Mouse (Mus musculus): Measurements from ENCODE around the gene Ddx31.

Gene Ddx31

DNA sequence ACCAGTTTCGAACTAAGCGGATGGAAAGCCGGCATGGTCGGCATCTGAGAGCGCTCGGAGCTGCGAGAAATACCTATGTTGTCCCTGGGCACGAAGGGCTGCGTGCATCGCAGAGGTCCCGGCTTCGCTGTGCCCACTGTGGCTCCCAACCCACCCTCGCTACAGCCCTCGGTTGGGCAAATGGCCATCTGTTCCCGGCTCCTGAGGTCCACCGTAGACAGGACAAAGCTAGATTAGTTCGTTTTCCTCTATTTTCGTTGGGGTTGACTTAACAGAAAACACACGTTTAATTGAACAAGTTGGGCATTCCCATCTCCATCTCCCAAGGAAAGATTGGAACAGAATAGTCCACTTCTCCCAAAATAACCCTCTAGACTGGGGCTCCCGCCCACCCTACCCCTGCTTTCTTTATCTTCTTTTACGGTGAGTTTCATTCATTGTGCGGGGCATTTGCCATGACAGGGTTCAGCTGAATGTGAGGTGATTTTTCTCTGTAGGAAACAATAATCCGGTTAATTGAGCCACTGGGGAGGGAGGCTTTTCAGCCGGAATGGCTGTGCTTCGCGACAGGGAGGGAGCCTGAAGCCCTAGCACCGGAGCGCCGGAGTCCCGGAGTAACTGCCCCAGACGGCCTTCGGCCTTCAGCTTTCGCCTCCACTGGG lies 72.0 kb downstream of the Ddx31 start:
- no peak for DNase-seq (ENCODE audit: low spot score in 2 of 2)

DNA sequence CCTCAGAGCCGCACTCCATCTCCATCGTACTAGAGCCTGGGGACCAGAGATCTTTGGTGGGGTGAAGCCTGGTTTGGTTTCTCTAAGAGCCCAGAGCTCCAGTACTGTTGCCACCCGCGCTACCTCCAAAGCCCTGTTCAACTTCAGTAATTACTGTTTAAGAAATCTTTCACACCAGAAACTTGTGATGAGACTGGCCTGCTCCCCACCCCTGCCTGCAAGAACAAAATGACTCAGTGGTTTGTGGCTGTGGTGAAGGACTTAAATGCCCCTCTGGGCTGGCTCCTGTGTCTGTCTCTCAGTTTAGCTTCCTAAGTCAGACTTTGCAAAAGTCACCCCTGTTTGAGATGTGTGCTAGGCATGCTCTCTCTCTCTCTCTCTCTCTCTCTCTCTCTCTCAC lies 72.8 kb downstream of the Ddx31 start:
- DNase-seq (ENCODE audit: low spot score in 2 of 2): no peak

GRCm38 (mm10) chr2:28914121-28914520 lies 73.9 kb downstream of the Ddx31 start:
- DNase-seq (ENCODE audit: low spot score in 2 of 2): no peak

GRCm38 (mm10) chr2:28915104-28915738 lies 75.0 kb downstream of the Ddx31 start:
- DNase-seq (ENCODE audit: low spot score in 2 of 2): no peak

GRCm38 (mm10) chr2:28915768-28916512 lies 75.7 kb downstream of the Ddx31 start:
- DNase-seq (ENCODE audit: low spot score in 2 of 2): no peak

DNA sequence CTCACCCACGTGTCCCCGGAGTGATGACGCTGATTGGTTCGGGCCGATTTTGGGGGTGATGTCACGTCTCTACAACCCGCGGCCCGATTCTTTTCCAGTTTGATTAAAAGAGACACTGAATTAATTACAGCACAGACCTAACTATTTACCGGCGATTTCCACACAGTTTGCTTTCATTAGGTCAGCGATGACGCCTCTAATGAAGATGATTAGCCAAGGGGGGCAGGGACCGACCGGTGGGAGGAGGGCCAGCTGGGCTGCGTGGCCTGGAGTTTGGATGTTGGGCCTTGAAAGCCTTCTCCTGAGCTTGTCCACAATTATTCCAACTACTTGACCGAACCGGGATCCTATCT lies 76.3 kb downstream of the Ddx31 start, which contains the start of gene Barhl1:
Barhl1 (minus strand) TSS at position 156 of the 353 bp plus-strand sequence.
- DNase-seq (ENCODE audit: low spot score in 2 of 2): no peak

GRCm38 (mm10) chr2:28917156-28917517 lies 76.9 kb downstream of the Ddx31 start:
- DNase-seq (ENCODE audit: low spot score in 2 of 2): no peak

GRCm38 (mm10) chr2:28917518-28918361 lies 77.5 kb downstream of the Ddx31 start:
- DNase-seq (ENCODE audit: low spot score in 2 of 2): no peak

- DNase-seq (ENCODE audit: low spot score in 2 of 2): no peak
Measured at GRCm38 (mm10) chr2:28919001-28919400, 78.8 kb downstream of the Ddx31 start.

GRCm38 (mm10) chr2:28923912-28924311 lies 83.7 kb downstream of the Ddx31 start:
- DNase-seq (ENCODE audit: low spot score in 2 of 2): peak; percentile 16 to 61

GRCm38 (mm10) chr2:28930571-28930970 lies 90.4 kb downstream of the Ddx31 start:
- no peak for DNase-seq (ENCODE audit: low spot score in 2 of 2)

DNA sequence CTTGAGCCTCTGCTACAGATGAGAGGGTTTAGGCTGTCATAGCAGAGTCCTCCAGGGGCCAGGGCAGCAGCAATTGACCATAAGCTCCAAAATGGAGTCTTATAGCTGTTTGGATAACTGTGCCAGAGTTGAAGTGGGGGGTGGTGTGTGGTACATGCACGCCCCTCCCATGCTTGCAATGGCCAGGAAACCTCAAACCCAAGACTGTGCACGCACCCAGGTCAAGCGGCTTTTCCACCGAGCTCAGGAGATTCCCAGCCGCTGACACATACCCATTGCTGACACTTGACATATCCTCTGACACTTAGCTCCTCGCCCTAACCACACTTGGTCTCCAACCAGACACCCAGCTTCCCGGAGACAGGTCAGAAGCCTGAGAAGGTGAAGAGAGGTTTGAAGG lies 98.8 kb downstream of the Ddx31 start:
- DNase-seq (ENCODE audit: low spot score in 2 of 2): no peak

- DNase-seq (ENCODE audit: low spot score in 2 of 2): no peak
Measured at GRCm38 (mm10) chr2:28943666-28944516, 103.7 kb downstream of the Ddx31 start.

DNA sequence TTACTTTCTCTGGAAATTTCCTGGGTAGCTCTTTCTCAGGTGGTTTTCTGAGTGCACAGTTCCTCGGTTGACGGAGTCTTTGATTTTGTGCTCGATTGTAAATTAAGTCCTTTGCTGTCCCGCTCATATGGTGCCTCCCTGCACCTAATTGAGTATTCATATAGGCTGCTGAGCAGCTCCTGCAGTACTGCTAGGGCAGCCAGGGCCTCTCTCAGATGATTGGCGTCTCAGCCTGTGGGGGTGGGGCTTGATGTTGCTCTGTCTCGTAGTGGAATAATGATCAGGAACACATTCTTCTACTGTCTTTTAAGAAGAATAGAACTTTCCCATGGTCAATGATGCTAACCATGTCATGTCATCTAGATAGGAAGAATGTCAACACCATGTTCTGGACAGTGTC lies 105.2 kb downstream of the Ddx31 start:
- no peak for DNase-seq (ENCODE audit: low spot score in 2 of 2)

DNA sequence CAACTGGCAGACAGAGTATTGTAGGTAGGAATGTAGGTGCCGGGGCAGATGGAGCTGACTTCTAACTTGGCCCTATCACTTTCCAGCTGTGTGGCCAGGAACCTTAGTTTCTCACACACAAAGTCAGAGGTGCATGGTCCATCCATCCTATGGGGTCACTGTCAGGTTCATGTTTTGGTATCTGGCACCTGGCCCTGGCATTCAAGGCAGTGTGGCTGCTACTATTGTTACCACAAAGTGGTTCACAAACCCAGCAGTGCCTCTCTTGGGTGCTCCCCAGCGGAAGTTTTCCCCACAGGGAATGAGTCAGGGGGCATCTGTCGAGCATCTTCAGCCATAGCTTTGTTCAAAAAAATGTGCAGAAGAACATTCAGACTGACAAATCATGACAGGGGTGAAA lies 106.1 kb downstream of the Ddx31 start:
- no peak for DNase-seq (ENCODE audit: low spot score in 2 of 2)

DNA sequence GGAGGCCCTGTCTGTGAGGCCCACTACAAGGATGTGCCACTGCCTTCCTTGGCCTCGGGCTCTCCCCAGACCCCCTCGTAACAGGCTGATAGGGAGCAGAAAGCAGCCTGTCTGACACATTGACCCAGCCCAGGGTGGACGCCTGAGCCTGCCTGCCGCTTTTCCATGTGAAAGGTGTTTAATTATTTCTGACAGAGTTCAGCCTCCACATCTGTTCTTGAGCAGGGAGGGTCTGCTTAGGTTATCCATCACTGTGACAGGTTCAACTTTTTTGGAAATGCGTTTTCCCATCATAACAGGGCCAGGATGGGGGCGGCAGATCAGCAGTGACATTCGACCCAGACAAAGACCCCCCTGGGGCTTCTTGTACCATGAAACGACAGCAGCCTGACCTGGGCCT lies 112.8 kb downstream of the Ddx31 start:
- DNase-seq (ENCODE audit: low spot score in 2 of 2): no peak

GRCm38 (mm10) chr2:28954595-28954994 lies 114.4 kb downstream of the Ddx31 start:
- no peak for DNase-seq (ENCODE audit: low spot score in 2 of 2)

All from frontal cortex, postnatal 14 days (tissue).